Mouse (Mus musculus) thymus, adult 2 months (tissue): ENCODE measurements around the gene Usp18. TPM values are rescaled to one million over a fixed set of nuclear protein-coding genes. Genes with fewer than 3 reads are reported as not detected.

ENCODE experiments used
- DNase-seq: peaks from one replicate; pipeline ENCODE4 v3.0.0; 2021
- H3K27ac ChIP-seq: fragments of 200-500 bp; 2 replicates; pipeline ENCODE4 v1.5.1; 2012; ENCODE audit warnings: low read length, control low read depth; ENCODE audit not compliant: control insufficient read depth, insufficient read depth
- H3K27me3 ChIP-seq: fragments of 200-500 bp; 2 replicates; pipeline ENCODE4 v1.6.1; 2012; ENCODE audit warnings: mild to moderate bottlenecking, low read length, moderate library complexity, mixed read lengths; ENCODE audit not compliant: control insufficient read depth, insufficient read depth
- H3K36me3 ChIP-seq: fragments of 200-500 bp; 2 replicates; pipeline ENCODE4 v1.6.1; 2012; ENCODE audit warnings: mild to moderate bottlenecking, low read length, moderate library complexity; ENCODE audit not compliant: control insufficient read depth, insufficient read depth
- H3K4me1 ChIP-seq: fragments of 200-500 bp; replicated peaks from 2 replicates; pipeline ENCODE4 v1.6.1; 2012; ENCODE audit warnings: low read length; ENCODE audit not compliant: control insufficient read depth, insufficient read depth
- H3K4me3 ChIP-seq: fragments of 200-500 bp; 2 replicates; pipeline ENCODE4 v1.5.1; 2012; ENCODE audit warnings: mild to moderate bottlenecking, low read length, control low read depth, moderate library complexity; ENCODE audit not compliant: control insufficient read depth, insufficient read depth
- CTCF ChIP-seq: fragments of 200-500 bp; IDR thresholded peaks from 2 replicates; pipeline ENCODE4 v1.5.1; 2012; ENCODE audit warnings: mild to moderate bottlenecking, control low read depth, low read length, moderate library complexity, borderline replicate concordance; ENCODE audit not compliant: control insufficient read depth, poor library complexity, insufficient read depth; ENCODE audit errors: extremely low read depth
- POLR2A ChIP-seq: fragments of 200-500 bp; IDR thresholded peaks from 2 replicates; pipeline ENCODE4 v1.6.1; 2012; ENCODE audit warnings: mild to moderate bottlenecking, low read length, control low read depth, moderate library complexity; ENCODE audit not compliant: control insufficient read depth, poor library complexity, insufficient read depth; ENCODE audit errors: extremely low read depth
- WGBS: fragments of 180-500 bp; shearing (Covaris S2); methylation state at CpG from one replicate; pipeline ENCODE4 v1.1.7; 2018; 5-methylcytosine and 5-hydroxymethylcytosine counted together
- polyA plus RNA-seq: library from polyadenylated mRNA; depleted of rRNA; stranded (reverse); fragments of >200 nt; gene quantifications from 2 replicates; pipeline ENCODE4 v1.2.3, GENCODE M21; 2012

Usp18 gene
- polyA plus RNA-seq, 1 experiment, result 43.4 TPM

GRCm38 (mm10) chr6:121274356-121274755 is 28.6 kb downstream of the Usp18 start:
- H3K4me3 ChIP-seq, result no peak overlapping the region
- no peaks in the 10 kb centered on the region for H3K27me3 ChIP-seq
- 72% methylated on average over 3 of the region's 3 CpGs for whole genome bisulfite sequencing
- no peaks in the 10 kb centered on the region for H3K36me3 ChIP-seq
- H3K27ac ChIP-seq, result no peak overlapping the region
- TF ChIP-seq CTCF, result no peak
- no peak for TF ChIP-seq POLR2A
- H3K4me1 ChIP-seq, result peaks cover 3% of the 10 kb centered on the region
- DNase-seq, result peak; percentile 62

GRCm38 (mm10) chr6:121284132-121284531 is 38.4 kb downstream of the Usp18 start:
- H3K4me1 ChIP-seq, result no peaks in the 10 kb centered on the region
- WGBS, result 97% methylated on average over 5 of the region's 5 CpGs
- no peak for DNase-seq
- H3K27me3 ChIP-seq, result no peaks in the 10 kb centered on the region
- H3K4me3 ChIP-seq, result no peak overlapping the region
- no peak for TF ChIP-seq CTCF
- TF ChIP-seq POLR2A, result no peak
- H3K36me3 ChIP-seq, result no peaks in the 10 kb centered on the region
- H3K27ac ChIP-seq, result no peak overlapping the region

GRCm38 (mm10) chr6:121299317-121299716 is 53.6 kb downstream of the Usp18 start:
- H3K27ac ChIP-seq, result no peak overlapping the region
- no peaks in the 10 kb centered on the region for H3K27me3 ChIP-seq
- no peaks in the 10 kb centered on the region for H3K36me3 ChIP-seq
- H3K4me1 ChIP-seq, result no peaks in the 10 kb centered on the region
- TF ChIP-seq POLR2A, result no peak
- TF ChIP-seq CTCF, result no peak
- whole genome bisulfite sequencing, result 74% methylated on average over 7 of the region's 7 CpGs
- H3K4me3 ChIP-seq, result no peak overlapping the region
- no peak for DNase-seq

GRCm38 (mm10) chr6:121299954-121300353 is 54.2 kb downstream of the Usp18 start, which contains the start of gene Slc6a13:
Gene Slc6a13 (plus strand): TSS chr6:121300227.
- TF ChIP-seq POLR2A (no peak), CTCF (no peak)
- Histone ChIP-seq H3K27me3 (no peaks in the 10 kb centered on the region), H3K4me1 (no peaks in the 10 kb centered on the region), H3K4me3 (no peak within 1 kb of the TSS), H3K36me3 (no peaks in the 10 kb centered on the region), H3K27ac (no peak within 1 kb of the TSS)
- DNase-seq, result no peak
- WGBS, result 35% methylated on average over 11 of the region's 11 CpGs

- Histone ChIP-seq H3K36me3 (no peaks in the 10 kb centered on the region), H3K27me3 (no peaks in the 10 kb centered on the region), H3K4me3 (no peak overlapping the region), H3K27ac (no peak overlapping the region), H3K4me1 (no peaks in the 10 kb centered on the region)
- 73% methylated on average over 9 of the region's 9 CpGs for WGBS
- DNase-seq, result no peak
- TF ChIP-seq CTCF, result no peak
- TF ChIP-seq POLR2A, result no peak
Measured at GRCm38 (mm10) chr6:121300504-121300903, 54.8 kb downstream of the Usp18 start.

GRCm38 (mm10) chr6:121303466-121304220 is 57.9 kb downstream of the Usp18 start:
- no peak for DNase-seq
- Histone ChIP-seq H3K36me3 (no peaks in the 10 kb centered on the region), H3K27me3 (no peaks in the 10 kb centered on the region), H3K27ac (no peak overlapping the region), H3K4me3 (no peak overlapping the region), H3K4me1 (no peaks in the 10 kb centered on the region)
- 85% methylated on average over 10 of the region's 10 CpGs for WGBS
- TF ChIP-seq CTCF (no peak), POLR2A (no peak)

GRCm38 (mm10) chr6:121304630-121305029 is 58.9 kb downstream of the Usp18 start:
- WGBS, result 89% methylated on average over 9 of the region's 9 CpGs
- H3K4me3 ChIP-seq, result no peak overlapping the region
- no peak for TF ChIP-seq POLR2A
- no peak for TF ChIP-seq CTCF
- no peak for DNase-seq
- no peaks in the 10 kb centered on the region for H3K27me3 ChIP-seq
- no peaks in the 10 kb centered on the region for H3K36me3 ChIP-seq
- no peak overlapping the region for H3K27ac ChIP-seq
- no peaks in the 10 kb centered on the region for H3K4me1 ChIP-seq
